Mouse (Mus musculus) stomach, embryonic 15.5 days (tissue): ENCODE measurements around the gene Syna. TPM values are rescaled to one million over a fixed set of nuclear protein-coding genes. Genes with fewer than 3 reads are reported as not detected.

Experiments
- ATAC-seq: fragments of 200-750 bp; cut with Nextera tagmentation; 2 replicates; pipeline ENCODE4 v1.8.0; 2017; ENCODE audit warnings: low read depth, moderate number of reproducible peaks, moderate TSS enrichment; ENCODE audit not compliant: insufficient read depth, low FRiP score
- H3K27ac ChIP-seq: fragments of 300-500 bp; sonication (generic); 2 replicates; pipeline ENCODE4 v1.5.1; 2015; ENCODE audit warnings: mild to moderate bottlenecking, inconsistent platforms
- H3K27me3 ChIP-seq: fragments of 300-500 bp; sonication (generic); replicated peaks from 2 replicates; pipeline ENCODE4 v1.6.1; 2015; ENCODE audit warnings: inconsistent platforms
- H3K36me3 ChIP-seq: fragments of 300-500 bp; sonication (generic); 2 replicates; pipeline ENCODE4 v1.6.1; 2015; ENCODE audit warnings: inconsistent platforms
- H3K4me1 ChIP-seq: fragments of 300-500 bp; sonication (generic); 2 replicates; pipeline ENCODE4 v1.6.1; 2015; ENCODE audit warnings: inconsistent platforms
- H3K4me2 ChIP-seq: fragments of 300-500 bp; sonication (generic); 2 replicates; pipeline ENCODE4 v1.6.1; 2015; ENCODE audit warnings: mild to moderate bottlenecking, inconsistent platforms
- H3K4me3 ChIP-seq: fragments of 300-500 bp; sonication (generic); replicated peaks from 2 replicates; pipeline ENCODE4 v1.5.1; 2015; ENCODE audit warnings: inconsistent platforms
- H3K9ac ChIP-seq: fragments of 300-500 bp; sonication (generic); 2 replicates; pipeline ENCODE4 v1.6.1; 2015; ENCODE audit warnings: inconsistent platforms
- H3K9me3 ChIP-seq: fragments of 300-500 bp; sonication (generic); 2 replicates; pipeline ENCODE4 v1.6.1; 2016; ENCODE audit warnings: inconsistent platforms
- WGBS: fragments of 180-500 bp; shearing (Covaris S2); methylation state at CpG from one replicate; pipeline ENCODE4 v1.1.7; 2015; 5-methylcytosine and 5-hydroxymethylcytosine counted together
- polyA plus RNA-seq: library from polyadenylated mRNA; unstranded; fragments of >200 nt; fragmentation: Nextera tagmentation; extraction: Ambion mirVana; gene quantifications from 2 replicates; pipeline ENCODE4 v1.2.1, GENCODE M21; 2015

Syna gene
- polyA plus RNA-seq, 1 experiment from 2014 or later = 0.09 TPM

DNA sequence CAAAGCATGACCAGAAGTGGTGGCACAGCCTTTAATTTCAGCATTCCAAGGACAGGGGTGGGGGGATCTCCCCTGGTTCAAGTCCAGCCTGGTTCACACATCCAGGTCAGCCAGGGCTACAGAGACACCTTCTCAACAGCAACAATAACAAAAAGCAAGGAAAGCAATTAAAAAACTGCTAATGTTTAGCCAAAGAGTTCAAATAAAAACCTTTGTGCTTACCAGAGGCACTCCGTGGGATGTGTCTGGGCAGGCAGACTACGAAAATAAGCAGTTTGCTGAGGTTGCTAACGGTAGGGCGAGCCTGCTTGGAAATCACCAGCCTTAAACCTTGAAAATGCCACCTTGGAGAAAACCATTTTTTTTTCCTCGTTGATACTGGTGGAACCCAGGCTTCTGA, 21.2 kb upstream of the Syna start, which contains the start of gene Rfc2:
Gene Rfc2, plus strand, starts transcription at position 221 of the 400 bp plus-strand sequence.
- no peak within 1 kb of the TSS for H3K27ac ChIP-seq
- no peaks in the 10 kb centered on the region for H3K36me3 ChIP-seq
- no peaks in the 10 kb centered on the region for H3K27me3 ChIP-seq
- H3K4me2 ChIP-seq = no peak within 1 kb of the TSS
- H3K4me3 ChIP-seq = no peak within 1 kb of the TSS
- H3K9me3 ChIP-seq = no peaks in the 10 kb centered on the region
- ATAC-seq = no peak
- WGBS = 74% methylated on average over 5 of the region's 5 CpGs
- H3K9ac ChIP-seq = no peak within 1 kb of the TSS
- H3K4me1 ChIP-seq = peaks cover 12% of the 10 kb centered on the region; the same call in 1 of the 2 replicates

- Histone ChIP-seq H3K9me3 (no peaks in the 10 kb centered on the region), H3K27me3 (no peaks in the 10 kb centered on the region), H3K27ac (no peak overlapping the region), H3K36me3 (no peaks in the 10 kb centered on the region), H3K4me2 (no peak overlapping the region), H3K4me1 (peaks cover 11% of the 10 kb centered on the region; the same call in 1 of the 2 replicates), H3K4me3 (no peak overlapping the region), H3K9ac (no peak overlapping the region)
- no peak for ATAC-seq
- 68% methylated on average over 3 of the region's 3 CpGs for WGBS
Measured at GRCm38 (mm10) chr5:134579135-134579534, 19.2 kb upstream of the Syna start.

- H3K4me1 ChIP-seq = peaks cover 2% of the 10 kb centered on the region; the same call in 1 of the 2 replicates
- WGBS = 74% methylated on average over 7 of the region's 7 CpGs
- ATAC-seq = no peak
- no peaks in the 10 kb centered on the region for H3K27me3 ChIP-seq
- no peak overlapping the region for H3K4me3 ChIP-seq
- no peaks in the 10 kb centered on the region for H3K36me3 ChIP-seq
- no peak overlapping the region for H3K27ac ChIP-seq
- no peak overlapping the region for H3K9ac ChIP-seq
- H3K9me3 ChIP-seq = no peaks in the 10 kb centered on the region
- no peak overlapping the region for H3K4me2 ChIP-seq
Measured at GRCm38 (mm10) chr5:134577534-134577933, 17.6 kb upstream of the Syna start.

DNA sequence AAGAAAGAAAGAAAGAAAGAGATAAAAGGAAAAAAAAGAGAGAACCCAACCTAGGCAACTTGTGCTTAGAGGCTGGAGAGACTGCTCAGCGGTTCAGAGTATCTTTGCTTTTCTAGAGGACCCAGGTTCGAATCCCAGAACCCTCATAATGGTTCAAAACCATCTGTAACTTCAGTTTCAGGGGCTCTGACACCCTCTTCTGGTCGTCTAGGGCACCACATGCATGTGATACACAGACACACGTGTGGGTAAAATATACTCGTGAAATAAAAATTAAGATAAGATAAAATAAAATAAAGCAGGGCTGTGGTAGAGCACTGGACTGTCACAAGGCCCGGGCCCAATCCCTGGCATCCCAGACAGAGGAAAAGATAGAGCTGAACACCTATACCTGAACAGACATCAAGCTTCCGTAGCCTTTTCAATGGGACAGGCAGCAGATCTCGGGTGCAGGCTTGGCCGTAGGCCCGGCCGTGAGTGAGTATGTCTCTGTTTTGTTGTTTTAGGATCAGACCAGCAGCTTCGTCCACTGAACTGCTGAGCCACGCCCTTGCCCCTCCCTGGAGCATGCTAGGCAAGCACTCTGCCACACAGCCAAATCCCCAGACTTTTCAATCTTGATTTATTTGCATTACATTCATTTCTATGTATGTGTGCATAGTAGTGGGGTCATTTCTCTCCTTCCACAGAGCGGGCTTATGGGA, 16.7 kb upstream of the Syna start:
- Histone ChIP-seq H3K27ac (no peak overlapping the region), H3K9ac (no peak overlapping the region), H3K4me2 (no peak overlapping the region), H3K36me3 (no peaks in the 10 kb centered on the region), H3K9me3 (no peaks in the 10 kb centered on the region), H3K4me3 (no peak overlapping the region), H3K4me1 (peaks cover 10% of the 10 kb centered on the region; the same call in 1 of the 2 replicates), H3K27me3 (no peaks in the 10 kb centered on the region)
- 67% methylated on average over 14 of the region's 14 CpGs for WGBS
- ATAC-seq = no peak

GRCm38 (mm10) chr5:134575833-134576232, 15.9 kb upstream of the Syna start:
- WGBS = 94% methylated on average over 5 of the region's 5 CpGs
- no peaks in the 10 kb centered on the region for H3K9me3 ChIP-seq
- ATAC-seq = no peak
- H3K27me3 ChIP-seq = no peaks in the 10 kb centered on the region
- no peak overlapping the region for H3K4me2 ChIP-seq
- no peak overlapping the region for H3K4me3 ChIP-seq
- no peaks in the 10 kb centered on the region for H3K36me3 ChIP-seq
- no peak overlapping the region for H3K9ac ChIP-seq
- no peak overlapping the region for H3K27ac ChIP-seq
- H3K4me1 ChIP-seq = peaks cover 10% of the 10 kb centered on the region; the same call in 1 of the 2 replicates

DNA sequence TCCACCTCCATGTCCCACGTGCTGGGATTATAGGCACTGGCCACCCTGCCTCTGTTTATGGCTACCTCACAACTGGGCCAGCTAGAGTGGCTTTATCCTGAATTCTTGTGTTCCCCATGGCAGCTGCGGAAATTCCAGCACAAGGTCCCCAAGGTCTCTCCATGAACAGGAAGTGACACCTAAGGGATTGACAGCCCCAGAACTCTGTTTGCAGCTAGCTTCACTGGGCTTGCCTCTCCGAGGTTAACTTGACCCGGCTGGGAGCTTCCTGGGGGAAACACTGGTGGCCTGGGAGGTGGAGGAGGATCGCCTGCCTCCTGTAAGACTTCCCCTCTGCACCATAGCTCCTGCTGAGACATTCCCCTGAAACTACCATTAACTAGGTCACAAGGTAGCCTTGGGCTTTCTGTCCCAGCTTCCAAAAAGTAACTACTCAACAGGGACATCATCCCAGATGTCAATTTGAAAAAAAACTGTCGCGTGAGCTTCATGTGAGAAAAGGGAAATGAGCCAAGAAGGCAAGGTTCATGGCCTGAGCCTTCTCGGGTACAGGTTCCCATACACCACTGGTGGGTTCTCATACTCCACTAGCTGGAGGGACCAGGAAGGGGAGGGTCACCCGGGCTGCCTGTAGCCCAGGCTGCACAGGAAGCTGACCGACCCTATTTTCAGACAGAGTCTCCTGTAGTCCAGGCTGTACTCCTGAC, 12.7 kb upstream of the Syna start:
- no peak for ATAC-seq
- H3K4me1 ChIP-seq = peaks cover 19% of the 10 kb centered on the region; the same call in 1 of the 2 replicates
- H3K4me3 ChIP-seq = peak overlapping the region; percentile 53
- H3K4me2 ChIP-seq = peak overlapping the region; percentile 88
- H3K9ac ChIP-seq = peak overlapping the region; percentile 23; the same call in 1 of the 2 replicates
- H3K9me3 ChIP-seq = no peaks in the 10 kb centered on the region
- peak overlapping the region; percentile 88 for H3K27ac ChIP-seq
- H3K36me3 ChIP-seq = no peaks in the 10 kb centered on the region
- no peaks in the 10 kb centered on the region for H3K27me3 ChIP-seq
- 31% methylated on average over 10 of the region's 10 CpGs for WGBS

GRCm38 (mm10) chr5:134571730-134572507, 11.9 kb upstream of the Syna start:
- Histone ChIP-seq H3K27me3 (no peaks in the 10 kb centered on the region), H3K4me3 (peak overlapping the region; percentile 53), H3K36me3 (no peaks in the 10 kb centered on the region), H3K4me1 (peaks cover 19% of the 10 kb centered on the region; the same call in 1 of the 2 replicates), H3K9ac (peak overlapping the region; percentile 23; the same call in 1 of the 2 replicates), H3K9me3 (no peaks in the 10 kb centered on the region), H3K27ac (peak overlapping the region; percentile 88), H3K4me2 (peak overlapping the region; percentile 88)
- peak; percentile 51; the same call in 1 of the 2 replicates for ATAC-seq
- WGBS = under 1% methylated on average over 23 of the region's 23 CpGs

- Histone ChIP-seq H3K4me3 (no peak overlapping the region), H3K36me3 (no peaks in the 10 kb centered on the region), H3K9ac (no peak overlapping the region), H3K9me3 (no peaks in the 10 kb centered on the region), H3K27ac (peak overlapping the region; percentile 81), H3K4me1 (peaks cover 19% of the 10 kb centered on the region; the same call in 1 of the 2 replicates), H3K4me2 (no peak overlapping the region), H3K27me3 (no peaks in the 10 kb centered on the region)
- 45% methylated on average over 8 of the region's 8 CpGs for WGBS
- ATAC-seq = peak; percentile 24; the same call in 1 of the 2 replicates
Measured at GRCm38 (mm10) chr5:134568964-134569491, 9.1 kb upstream of the Syna start.

DNA sequence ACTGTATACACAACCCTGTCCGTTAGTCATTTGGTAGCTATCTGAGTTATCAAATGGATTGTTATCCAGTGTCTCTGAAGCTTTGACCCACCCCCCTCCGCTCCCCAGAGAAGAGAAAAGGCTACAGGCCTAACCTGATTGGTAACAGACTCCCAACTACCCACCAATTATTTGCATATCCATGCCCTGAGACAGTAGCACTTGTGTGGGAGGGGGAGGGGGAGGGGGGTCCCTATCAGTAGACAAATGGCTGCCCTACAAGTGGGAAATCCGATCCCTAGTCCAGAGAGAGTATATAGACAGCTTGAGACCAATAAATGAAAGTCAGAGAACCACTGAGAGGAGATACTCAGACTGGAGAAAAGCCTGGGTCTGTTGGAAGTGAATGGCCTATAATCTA, 8.1 kb upstream of the Syna start:
- no peak for ATAC-seq
- peaks cover 19% of the 10 kb centered on the region; the same call in 1 of the 2 replicates for H3K4me1 ChIP-seq
- no peak overlapping the region for H3K9ac ChIP-seq
- H3K27ac ChIP-seq = peak overlapping the region; percentile 81; the same call in 1 of the 2 replicates
- H3K4me3 ChIP-seq = no peak overlapping the region
- no peak overlapping the region for H3K4me2 ChIP-seq
- H3K36me3 ChIP-seq = no peaks in the 10 kb centered on the region
- no peaks in the 10 kb centered on the region for H3K9me3 ChIP-seq
- H3K27me3 ChIP-seq = no peaks in the 10 kb centered on the region
- WGBS = 72% methylated on average over 3 of the region's 3 CpGs

GRCm38 (mm10) chr5:134567445-134567844, 7.5 kb upstream of the Syna start:
- Histone ChIP-seq H3K27ac (no peak overlapping the region), H3K9ac (no peak overlapping the region), H3K4me1 (peaks cover 16% of the 10 kb centered on the region; the same call in 1 of the 2 replicates), H3K36me3 (no peaks in the 10 kb centered on the region), H3K27me3 (no peaks in the 10 kb centered on the region), H3K9me3 (no peaks in the 10 kb centered on the region), H3K4me3 (no peak overlapping the region), H3K4me2 (no peak overlapping the region)
- no peak for ATAC-seq
- WGBS = 80% methylated on average over 4 of the region's 4 CpGs

DNA sequence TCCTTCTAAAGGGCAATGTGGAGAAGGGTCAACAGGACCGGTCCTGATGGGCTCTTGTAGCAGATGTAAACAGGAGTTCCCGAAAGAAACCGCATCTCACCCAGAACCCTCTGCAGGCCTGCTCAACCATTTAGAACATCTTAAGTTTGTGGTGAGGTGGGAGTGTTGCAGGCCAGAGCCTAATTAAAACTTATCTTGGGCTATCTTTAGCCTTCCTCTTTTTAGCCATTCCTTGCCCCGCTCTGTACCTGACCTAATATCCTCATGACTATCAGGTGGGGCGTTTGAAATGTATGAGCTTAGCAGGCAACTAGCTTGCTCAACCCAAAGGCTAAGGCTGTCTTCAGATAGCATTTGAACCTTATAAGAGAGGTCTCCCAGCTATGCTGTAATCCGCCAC, 5.7 kb upstream of the Syna start:
- Histone ChIP-seq H3K36me3 (no peaks in the 10 kb centered on the region), H3K9ac (no peak overlapping the region), H3K27ac (no peak overlapping the region), H3K4me1 (0 out of 2 replicates have a peak, but pooled peaks cover 8% of the 10 kb centered on the region), H3K4me3 (no peak overlapping the region), H3K27me3 (no peaks in the 10 kb centered on the region), H3K9me3 (no peaks in the 10 kb centered on the region), H3K4me2 (no peak overlapping the region)
- WGBS = 88% methylated on average over 6 of the region's 6 CpGs
- ATAC-seq = no peak
